Mouse (Mus musculus): ENCODE results near the gene Arhgef7. TPM values are rescaled to one million over a fixed set of nuclear protein-coding genes. Genes with fewer than 3 reads are reported as not detected.

The Arhgef7 gene
- polyA plus RNA-seq, 1 experiment from 2014 or later = 14.5 TPM

GRCm38 (mm10) chr8:11701033-11701362 is 26.5 kb upstream of the Arhgef7 start, which contains the start of gene 1700016D06Rik:
Gene 1700016D06Rik, minus strand, starts transcription at chr8:11701063.
- TF ChIP-seq CTCF (IDR thresholded peaks at IDR 0.05; ENCODE audit: low read depth) = no peak
- Histone ChIP-seq H3K27ac (ENCODE audit: low read depth, low read length) (no peak within 1 kb of the TSS), H3K4me3 (ENCODE audit: low read depth, low read length) (no peak within 1 kb of the TSS), H3K36me3 (ENCODE audit: control insufficient read depth, insufficient read depth) (no peaks in the 10 kb centered on the region), H3K9ac (ENCODE audit: low read depth, low read length) (no peak within 1 kb of the TSS), H3K4me2 (replicated peaks; ENCODE audit: low read depth) (peak within 1 kb of the TSS; percentile 46), H3K4me1 (replicated peaks; ENCODE audit: control insufficient read depth, insufficient read depth, low read length) (peaks cover 9% of the 10 kb centered on the region; the same call in 1 of the 2 replicates), H3K27me3 (replicated peaks; ENCODE audit: control insufficient read depth, insufficient read depth, low read length) (no peaks in the 10 kb centered on the region), H3K9me3 (ENCODE audit: control insufficient read depth) (0 out of 2 replicates have a peak, but pooled peaks cover 2% of the 10 kb centered on the region)
- ATAC-seq = no peak
- WGBS = 36% methylated on average over 6 of the region's 6 CpGs

GRCm38 (mm10) chr8:11701428-11701827 is 26.1 kb upstream of the Arhgef7 start:
- 46% methylated on average over 6 of the region's 6 CpGs for WGBS
- no peak overlapping the region for H3K27ac ChIP-seq (ENCODE audit: low read depth, low read length)
- H3K9me3 ChIP-seq (ENCODE audit: control insufficient read depth) = 0 out of 2 replicates have a peak, but pooled peaks cover 2% of the 10 kb centered on the region
- peak; percentile 72 for ATAC-seq
- peaks cover 9% of the 10 kb centered on the region; the same call in 1 of the 2 replicates for H3K4me1 ChIP-seq (replicated peaks; ENCODE audit: control insufficient read depth, insufficient read depth, low read length)
- H3K27me3 ChIP-seq (replicated peaks; ENCODE audit: control insufficient read depth, insufficient read depth, low read length) = no peaks in the 10 kb centered on the region
- no peak overlapping the region for H3K9ac ChIP-seq (ENCODE audit: low read depth, low read length)
- no peak for TF ChIP-seq CTCF (IDR thresholded peaks at IDR 0.05; ENCODE audit: low read depth)
- H3K4me2 ChIP-seq (replicated peaks; ENCODE audit: low read depth) = peak overlapping the region; percentile 46
- H3K4me3 ChIP-seq (ENCODE audit: low read depth, low read length) = no peak overlapping the region
- H3K36me3 ChIP-seq (ENCODE audit: control insufficient read depth, insufficient read depth) = no peaks in the 10 kb centered on the region

- 75% methylated on average over 5 of the region's 5 CpGs for WGBS
Observed at GRCm38 (mm10) chr8:11703789-11704188, 23.7 kb upstream of the Arhgef7 start.

GRCm38 (mm10) chr8:11704716-11705420 is 22.7 kb upstream of the Arhgef7 start:
- Histone ChIP-seq H3K9ac (ENCODE audit: low read depth, low read length) (no peak overlapping the region), H3K9me3 (ENCODE audit: control insufficient read depth) (0 out of 2 replicates have a peak, but pooled peaks cover 2% of the 10 kb centered on the region), H3K27me3 (replicated peaks; ENCODE audit: control insufficient read depth, insufficient read depth, low read length) (no peaks in the 10 kb centered on the region), H3K36me3 (ENCODE audit: control insufficient read depth, insufficient read depth) (no peaks in the 10 kb centered on the region), H3K4me3 (ENCODE audit: low read depth, low read length) (no peak overlapping the region), H3K4me2 (replicated peaks; ENCODE audit: low read depth) (no peak overlapping the region), H3K4me1 (replicated peaks; ENCODE audit: control insufficient read depth, insufficient read depth, low read length) (peaks cover 14% of the 10 kb centered on the region), H3K27ac (ENCODE audit: low read depth, low read length) (no peak overlapping the region)
- no peak for ATAC-seq
- 70% methylated on average over 6 of the region's 6 CpGs for WGBS
- TF ChIP-seq CTCF (IDR thresholded peaks at IDR 0.05; ENCODE audit: low read depth) = no peak

More at GRCm38 (mm10) chr8:11703789-11704188, 23.7 kb upstream of the Arhgef7 start:
- Histone ChIP-seq H3K9ac (ENCODE audit: low read depth, low read length) (no peak overlapping the region), H3K36me3 (ENCODE audit: control insufficient read depth, insufficient read depth) (no peaks in the 10 kb centered on the region), H3K4me2 (replicated peaks; ENCODE audit: low read depth) (no peak overlapping the region), H3K27me3 (replicated peaks; ENCODE audit: control insufficient read depth, insufficient read depth, low read length) (no peaks in the 10 kb centered on the region), H3K4me3 (ENCODE audit: low read depth, low read length) (no peak overlapping the region), H3K9me3 (ENCODE audit: control insufficient read depth) (0 out of 2 replicates have a peak, but pooled peaks cover 2% of the 10 kb centered on the region), H3K4me1 (replicated peaks; ENCODE audit: control insufficient read depth, insufficient read depth, low read length) (peaks cover 9% of the 10 kb centered on the region; the same call in 1 of the 2 replicates), H3K27ac (ENCODE audit: low read depth, low read length) (no peak overlapping the region)
- TF ChIP-seq CTCF (IDR thresholded peaks at IDR 0.05; ENCODE audit: low read depth) = no peak
- no peak for ATAC-seq

- 70% methylated on average over 12 of the region's 12 CpGs for WGBS
- H3K36me3 ChIP-seq (ENCODE audit: control insufficient read depth, insufficient read depth) = no peaks in the 10 kb centered on the region
Observed at GRCm38 (mm10) chr8:11705818-11706217, 21.7 kb upstream of the Arhgef7 start.

GRCm38 (mm10) chr8:11707701-11708100 is 19.8 kb upstream of the Arhgef7 start:
- Histone ChIP-seq H3K27ac (ENCODE audit: low read depth, low read length) (no peak overlapping the region), H3K27me3 (replicated peaks; ENCODE audit: control insufficient read depth, insufficient read depth, low read length) (no peaks in the 10 kb centered on the region), H3K4me1 (replicated peaks; ENCODE audit: control insufficient read depth, insufficient read depth, low read length) (peaks cover 9% of the 10 kb centered on the region), H3K36me3 (ENCODE audit: control insufficient read depth, insufficient read depth) (no peaks in the 10 kb centered on the region), H3K4me3 (ENCODE audit: low read depth, low read length) (no peak overlapping the region), H3K9ac (ENCODE audit: low read depth, low read length) (no peak overlapping the region), H3K4me2 (replicated peaks; ENCODE audit: low read depth) (no peak overlapping the region), H3K9me3 (ENCODE audit: control insufficient read depth) (0 out of 2 replicates have a peak, but pooled peaks cover 2% of the 10 kb centered on the region)
- ATAC-seq = 0 out of 2 replicates have a peak, but pooled peaks have one; percentile 6
- no peak for TF ChIP-seq CTCF (IDR thresholded peaks at IDR 0.05; ENCODE audit: low read depth)
- 35% methylated on average over 3 of the region's 3 CpGs for WGBS

More at GRCm38 (mm10) chr8:11705818-11706217, 21.7 kb upstream of the Arhgef7 start:
- H3K27ac ChIP-seq (ENCODE audit: low read depth, low read length) = no peak overlapping the region
- H3K4me1 ChIP-seq (replicated peaks; ENCODE audit: control insufficient read depth, insufficient read depth, low read length) = peaks cover 15% of the 10 kb centered on the region
- no peak overlapping the region for H3K9ac ChIP-seq (ENCODE audit: low read depth, low read length)
- H3K9me3 ChIP-seq (ENCODE audit: control insufficient read depth) = 0 out of 2 replicates have a peak, but pooled peaks cover 2% of the 10 kb centered on the region
- no peak for ATAC-seq
- H3K27me3 ChIP-seq (replicated peaks; ENCODE audit: control insufficient read depth, insufficient read depth, low read length) = no peaks in the 10 kb centered on the region
- H3K4me3 ChIP-seq (ENCODE audit: low read depth, low read length) = no peak overlapping the region
- no peak overlapping the region for H3K4me2 ChIP-seq (replicated peaks; ENCODE audit: low read depth)
- no peak for TF ChIP-seq CTCF (IDR thresholded peaks at IDR 0.05; ENCODE audit: low read depth)

Measured in intestine, postnatal 0 days (tissue).